8 mouse cellular contexts compared by ENCODE assay signal in the genomic region with DNA sequence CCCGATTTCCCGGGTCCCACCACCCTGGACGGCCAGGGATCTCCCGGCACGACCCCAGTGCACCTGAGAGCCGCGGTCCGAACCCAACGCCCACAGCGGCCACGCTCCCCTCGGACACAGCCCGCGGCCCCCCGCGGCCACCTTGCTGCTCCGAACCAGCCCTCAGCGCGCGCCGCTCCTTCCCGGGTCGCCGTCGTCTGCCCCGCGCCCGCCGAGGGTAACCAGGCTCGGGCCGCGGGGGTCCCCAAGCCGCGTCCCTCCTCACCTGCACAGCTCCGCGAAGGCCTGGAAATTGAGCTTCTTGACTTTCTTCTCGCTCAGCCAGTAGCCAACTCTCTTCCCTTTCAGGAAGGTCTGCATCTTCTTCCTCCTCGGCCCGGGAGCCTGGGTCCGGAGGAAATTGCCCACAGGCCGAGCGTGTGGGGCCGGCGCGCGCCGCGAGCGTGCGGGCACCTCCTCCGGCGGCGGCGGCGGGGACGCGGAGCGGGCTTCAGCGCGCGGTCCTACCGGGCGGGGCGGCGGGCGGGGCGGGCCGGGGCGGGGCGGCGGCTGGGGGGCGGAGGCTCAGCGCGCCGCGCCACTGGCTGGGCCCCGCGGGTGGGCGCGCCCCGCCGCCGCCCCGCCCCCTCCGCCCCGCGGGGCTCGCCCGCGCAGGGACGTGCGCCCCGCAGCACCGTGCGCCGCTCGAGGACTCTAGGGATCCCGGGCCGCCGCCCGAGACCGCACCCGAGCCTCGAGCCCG. TPM values are rescaled to one million over a fixed set of nuclear protein-coding genes. Genes with fewer than 3 reads are reported as not detected.
DNase-seq lines count a peak whose midpoint lies in the region; ATAC-seq and TF ChIP-seq lines count a peak whose summit lies in the region.

A gene (minus strand): TSS at position 474 of the 742 bp plus-strand sequence.

- no peak for TF ChIP-seq EP300 in ES-Bruce4 (IDR thresholded peaks at IDR 0.05; ENCODE audit: insufficient read depth, low read depth, low read length)

- no peak for TF ChIP-seq POLR2A in ES-Bruce4 (IDR thresholded peaks at IDR 0.05; ENCODE audit: insufficient read depth, low read length)
- 0 out of 2 replicates have a peak, but pooled peaks have one; percentile 13 for TF ChIP-seq POLR2A in bone marrow, adult 2 months (IDR thresholded peaks at IDR 0.05; ENCODE audit: borderline replicate concordance, control insufficient read depth, low read depth, low read length)

- H3K27me3 ChIP-seq in ES-Bruce4 (ENCODE audit: control insufficient read depth, insufficient read depth, low read length, poor library complexity, severe bottlenecking), result no peaks in the 10 kb centered on the region
- no peaks in the 10 kb centered on the region for H3K27me3 ChIP-seq in embryonic facial prominence, embryonic 14.5 days (replicated peaks; ENCODE audit: control insufficient read depth, insufficient read depth, low read length)
- no peaks in the 10 kb centered on the region for H3K27me3 ChIP-seq in lung, embryonic 16.5 days (ENCODE audit: control insufficient read depth, insufficient read depth, low read depth, low read length)

- TF ChIP-seq CTCF in ES-Bruce4 (IDR thresholded peaks at IDR 0.05; ENCODE audit: low read depth, low read length), result no peak
- TF ChIP-seq CTCF in bone marrow, adult 2 months (IDR thresholded peaks at IDR 0.05; ENCODE audit: control insufficient read depth, insufficient read depth, low read length), result no peak

- DNase-seq in embryonic facial prominence, embryonic 14.5 days (ENCODE audit: low spot score), result peak; percentile 69
- peak; percentile 67 to 77 for DNase-seq in heart, postnatal 14 days
- no peak for DNase-seq in layer of hippocampus, adult 8-10 months (ENCODE audit: low spot score in 2 of 2)
- peak; percentile 44 for DNase-seq in ovary, adult 18-20 months (ENCODE audit: low spot score)
- DNase-seq in thymus, postnatal 4 days, result peak; percentile 81

- intact Hi-C loops in heart, postnatal 14 days (cut with DNase I), result loop anchor here (2.0 kb wide), 1 partner anchor 126 kb away; no protein-coding TSS in a partner anchor

- H3K9me3 ChIP-seq in ES-Bruce4 (replicated peaks; ENCODE audit: control insufficient read depth, insufficient read depth, low read length, poor library complexity, severe bottlenecking), result no peaks in the 10 kb centered on the region
- no peaks in the 10 kb centered on the region for H3K9me3 ChIP-seq in embryonic facial prominence, embryonic 14.5 days (ENCODE audit: control insufficient read depth, low read length)
- H3K9me3 ChIP-seq in lung, embryonic 16.5 days (ENCODE audit: control insufficient read depth, low read length), result no peaks in the 10 kb centered on the region

- H3K27ac ChIP-seq in ES-Bruce4 (ENCODE audit: insufficient read depth, low read length), result peak within 1 kb of the TSS; percentile 80
- H3K27ac ChIP-seq in bone marrow, adult 2 months (ENCODE audit: control insufficient read depth, insufficient read depth, low read depth, low read length, poor library complexity), result peak within 1 kb of the TSS; percentile 97
- peak within 1 kb of the TSS; percentile 88 for H3K27ac ChIP-seq in embryonic facial prominence, embryonic 14.5 days (replicated peaks; ENCODE audit: low read depth, low read length)
- peak within 1 kb of the TSS; percentile 88 for H3K27ac ChIP-seq in lung, embryonic 16.5 days (ENCODE audit: low read length)

- peak within 1 kb of the TSS; percentile 80 for H3K9ac ChIP-seq in ES-Bruce4 (ENCODE audit: low read depth, poor library complexity, severe bottlenecking)
- H3K9ac ChIP-seq in embryonic facial prominence, embryonic 14.5 days (ENCODE audit: low read depth, low read length), result peak within 1 kb of the TSS; percentile 81
- peak within 1 kb of the TSS; percentile 82 for H3K9ac ChIP-seq in lung, embryonic 16.5 days (ENCODE audit: low read length)

- ATAC-seq in embryonic facial prominence, embryonic 14.5 days (ENCODE audit: low read depth), result peak; percentile 93
- peak; percentile 95 for ATAC-seq in lung, embryonic 16.5 days (ENCODE audit: low read depth)

- H3K4me2 ChIP-seq in embryonic facial prominence, embryonic 14.5 days (ENCODE audit: low read depth, low read length), result peak within 1 kb of the TSS; percentile 94
- peak within 1 kb of the TSS; percentile 98 for H3K4me2 ChIP-seq in lung, embryonic 16.5 days (ENCODE audit: low read depth, low read length)

- WGBS in bone marrow, adult 2 months, result 4% methylated on average over 103 of the region's 105 CpGs
- 0% methylated on average over 15 of the region's 105 CpGs for WGBS in embryonic facial prominence, embryonic 14.5 days
- under 1% methylated on average over 61 of the region's 105 CpGs for WGBS in lung, embryonic 16.5 days

- H3K4me3 ChIP-seq in ES-Bruce4 (ENCODE audit: low read depth, low read length), result peak within 1 kb of the TSS; percentile 99
- H3K4me3 ChIP-seq in bone marrow, adult 2 months (replicated peaks; ENCODE audit: control insufficient read depth, low read depth, low read length), result peak within 1 kb of the TSS; percentile 95
- peak within 1 kb of the TSS; percentile 75 for H3K4me3 ChIP-seq in embryonic facial prominence, embryonic 14.5 days (ENCODE audit: low read depth, low read length)
- peak within 1 kb of the TSS; percentile 79 for H3K4me3 ChIP-seq in lung, embryonic 16.5 days (ENCODE audit: low read length)

- H3K4me1 ChIP-seq in ES-Bruce4 (ENCODE audit: control insufficient read depth, insufficient read depth, low read length), result peaks cover 14% of the 10 kb centered on the region
- peaks cover 2% of the 10 kb centered on the region; the same call in 1 of the 2 replicates for H3K4me1 ChIP-seq in bone marrow, adult 2 months (ENCODE audit: control insufficient read depth, insufficient read depth, low read length)
- peaks cover 28% of the 10 kb centered on the region for H3K4me1 ChIP-seq in embryonic facial prominence, embryonic 14.5 days (ENCODE audit: control insufficient read depth, insufficient read depth, low read length)
- peaks cover 28% of the 10 kb centered on the region for H3K4me1 ChIP-seq in lung, embryonic 16.5 days (replicated peaks; ENCODE audit: control insufficient read depth, insufficient read depth, low read length)

- no peaks in the 10 kb centered on the region for H3K36me3 ChIP-seq in ES-Bruce4 (ENCODE audit: control insufficient read depth, insufficient read depth, low read length, poor library complexity, severe bottlenecking)
- no peaks in the 10 kb centered on the region for H3K36me3 ChIP-seq in embryonic facial prominence, embryonic 14.5 days (ENCODE audit: control insufficient read depth, insufficient read depth, low read length)
- no peaks in the 10 kb centered on the region for H3K36me3 ChIP-seq in lung, embryonic 16.5 days (ENCODE audit: control insufficient read depth, insufficient read depth, low read length)

RNA-seq across cellular contexts. Expression of the gene that starts here (rescaled TPM):
- 40.4 and 44.0 TPM in 2 replicates for polyA plus RNA-seq in ES-Bruce4 (2011; ENCODE audit: insufficient read depth, insufficient read length, low read depth, missing spikeins)
- 9.9 and 15.8 TPM in 2 replicates for polyA plus RNA-seq in bone marrow, adult 2 months (2011; ENCODE audit: insufficient read depth, insufficient read length, low replicate concordance, missing spikeins)
- 9.6 and 10.9 TPM in 2 replicates for polyA plus RNA-seq in embryonic facial prominence, embryonic 14.5 days (2014; fragmentation: Nextera tagmentation; extraction: Ambion mirVana)
- total RNA-seq in heart, postnatal 14 days (2021), result 10 to 100 TPM; 10.7 to 13.0 TPM
- 10 to 100 TPM; 57.5 to 71.0 (median 61.8) TPM for total RNA-seq in layer of hippocampus, adult 8-10 months (2022)
- 10.6 and 11.8 TPM in 2 replicates for polyA plus RNA-seq in lung, embryonic 16.5 days (2015; fragmentation: Nextera tagmentation; extraction: Ambion mirVana)

Comparison
In these comparisons a context has a peak if more than half of its experiments do, and no peak if none do; other contexts are left out.
1. RNA of the gene that starts here (total RNA-seq): 57.5 to 71.0 TPM in layer of hippocampus, adult 8-10 months; 10.7 to 13.0 TPM in heart, postnatal 14 days; every median in the first group is over 4 times any median in the second.
2. DNase-seq: peak in embryonic facial prominence, embryonic 14.5 days (single experiment), heart, postnatal 14 days (2 of 2), ovary, adult 18-20 months (single experiment) and thymus, postnatal 4 days (single experiment); none in layer of hippocampus, adult 8-10 months (0 of 2).
3. Peak in every context shown above with its lines, with median percentiles within 50 percentile points of each other: H3K27ac ChIP-seq, H3K4me3 ChIP-seq and H3K9ac ChIP-seq.